Mouse (Mus musculus): ENCODE data around the gene Sdhaf1.

- TF ChIP-seq GATA1 (IDR thresholded peaks at IDR 0.05; ENCODE audit: low read length) (no peak), TAL1 (IDR thresholded peaks at IDR 0.05; ENCODE audit: low read length) (no peak)
Measured at GRCm38 (mm10) chr7:30274383-30274782, 49.3 kb downstream of the Sdhaf1 start.

Data from erythroblast, embryonic 14.5 days (primary cell).